Mouse (Mus musculus) bone marrow, adult 2 months (tissue): ENCODE measurements at regions not wholly inside any gene's neighbourhood (a gene's known extent, or its start where the extent isn't known, plus 50 kb on each side); places are given as distances from the start of the nearest gene placed in this dataset.

Experiments used
- H3K27ac ChIP-seq: fragments of 200-500 bp; 2 replicates; pipeline ENCODE4 v1.5.1; 2012; ENCODE audit warnings: low read depth, mild to moderate bottlenecking, control low read depth, inconsistent platforms, low read length; ENCODE audit not compliant: control insufficient read depth, poor library complexity, insufficient read depth
- H3K4me1 ChIP-seq: fragments of 200-500 bp; 2 replicates; pipeline ENCODE4 v1.6.1; 2011; ENCODE audit warnings: low read length; ENCODE audit not compliant: control insufficient read depth, insufficient read depth
- H3K4me3 ChIP-seq: fragments of 200-500 bp; replicated peaks from 2 replicates; pipeline ENCODE3; 2011; ENCODE audit warnings: mild to moderate bottlenecking, low read depth, low read length, control low read depth; ENCODE audit not compliant: control insufficient read depth
- CTCF ChIP-seq: fragments of 200-500 bp; IDR thresholded peaks from 2 replicates; pipeline ENCODE4 v1.5.1; 2011; ENCODE audit warnings: low read length, control low read depth; ENCODE audit not compliant: control insufficient read depth, insufficient read depth
- POLR2A ChIP-seq: fragments of 200-500 bp; IDR thresholded peaks from 2 replicates; pipeline ENCODE4 v1.6.1; 2011; ENCODE audit warnings: low read depth, mild to moderate bottlenecking, control low read depth, low read length, borderline replicate concordance; ENCODE audit not compliant: control insufficient read depth
- WGBS: fragments of 180-500 bp; shearing (Covaris S2); methylation state at CpG from one replicate; pipeline ENCODE4 v1.1.7; 2018; 5-methylcytosine and 5-hydroxymethylcytosine counted together

- Histone ChIP-seq H3K4me1 (no peaks in the 10 kb centered on the region), H3K4me3 (no peak overlapping the region), H3K27ac (no peak overlapping the region)
- WGBS, result 79% methylated on average over 10 of the region's 10 CpGs
- TF ChIP-seq POLR2A (no peak), CTCF (no peak)
Measured at GRCm38 (mm10) chr7:138551629-138552028, 154.1 kb upstream of the Tcerg1l start.

- Histone ChIP-seq H3K4me1 (no peaks in the 10 kb centered on the region), H3K4me3 (no peak overlapping the region), H3K27ac (no peak overlapping the region)
- WGBS, result 77% methylated on average over 7 of the region's 7 CpGs
- TF ChIP-seq CTCF, result no peak
Measured at GRCm38 (mm10) chr7:138547881-138548280, 150.4 kb upstream of the Tcerg1l start.

GRCm38 (mm10) chr7:138538048-138538831 lies 140.7 kb upstream of the Tcerg1l start:
- no peak overlapping the region for H3K4me3 ChIP-seq
- H3K4me1 ChIP-seq, result no peaks in the 10 kb centered on the region
- 78% methylated on average over 18 of the region's 18 CpGs for WGBS
- TF ChIP-seq CTCF, result no peak
- TF ChIP-seq POLR2A, result no peak
- H3K27ac ChIP-seq, result no peak overlapping the region

- WGBS, result 86% methylated on average over 2 of the region's 2 CpGs
- Histone ChIP-seq H3K4me3 (no peak overlapping the region), H3K4me1 (no peaks in the 10 kb centered on the region), H3K27ac (no peak overlapping the region)
- TF ChIP-seq CTCF, result no peak
- no peak for TF ChIP-seq POLR2A
Measured at GRCm38 (mm10) chr7:138526143-138526542, 128.6 kb upstream of the Tcerg1l start.

- H3K4me3 ChIP-seq, result no peak overlapping the region
- no peak overlapping the region for H3K27ac ChIP-seq
- no peaks in the 10 kb centered on the region for H3K4me1 ChIP-seq
- WGBS, result 78% methylated on average over 3 of the region's 3 CpGs
- TF ChIP-seq POLR2A (no peak), CTCF (no peak)
Measured at GRCm38 (mm10) chr7:138524936-138525335, 127.4 kb upstream of the Tcerg1l start.

- Histone ChIP-seq H3K4me1 (no peaks in the 10 kb centered on the region), H3K27ac (no peak overlapping the region), H3K4me3 (no peak overlapping the region)
- TF ChIP-seq CTCF (no peak), POLR2A (no peak)
- 91% methylated on average over 2 of the region's 2 CpGs for WGBS
Measured at GRCm38 (mm10) chr7:138514171-138514570, 116.6 kb upstream of the Tcerg1l start.

GRCm38 (mm10) chr7:138505205-138505604 lies 107.7 kb upstream of the Tcerg1l start:
- H3K4me3 ChIP-seq, result no peak overlapping the region
- no peak overlapping the region for H3K27ac ChIP-seq
- 55% methylated on average over 2 of the region's 2 CpGs for WGBS
- H3K4me1 ChIP-seq, result no peaks in the 10 kb centered on the region
- TF ChIP-seq CTCF (no peak), POLR2A (no peak)

- 67% methylated on average over 3 of the region's 3 CpGs for WGBS
- H3K4me3 ChIP-seq, result no peak overlapping the region
- TF ChIP-seq POLR2A, result no peak
- no peak for TF ChIP-seq CTCF
- no peaks in the 10 kb centered on the region for H3K4me1 ChIP-seq
- H3K27ac ChIP-seq, result no peak overlapping the region
Measured at GRCm38 (mm10) chr7:138503986-138504385, 106.5 kb upstream of the Tcerg1l start.

GRCm38 (mm10) chr7:138503016-138503415 lies 105.5 kb upstream of the Tcerg1l start:
- no peak overlapping the region for H3K27ac ChIP-seq
- WGBS, result 93% methylated on average over 3 of the region's 3 CpGs

More at GRCm38 (mm10) chr7:138503016-138503415, 105.5 kb upstream of the Tcerg1l start:
- H3K4me1 ChIP-seq, result no peaks in the 10 kb centered on the region
- no peak overlapping the region for H3K4me3 ChIP-seq
- no peak for TF ChIP-seq CTCF
- no peak for TF ChIP-seq POLR2A
